In the genomic region with DNA sequence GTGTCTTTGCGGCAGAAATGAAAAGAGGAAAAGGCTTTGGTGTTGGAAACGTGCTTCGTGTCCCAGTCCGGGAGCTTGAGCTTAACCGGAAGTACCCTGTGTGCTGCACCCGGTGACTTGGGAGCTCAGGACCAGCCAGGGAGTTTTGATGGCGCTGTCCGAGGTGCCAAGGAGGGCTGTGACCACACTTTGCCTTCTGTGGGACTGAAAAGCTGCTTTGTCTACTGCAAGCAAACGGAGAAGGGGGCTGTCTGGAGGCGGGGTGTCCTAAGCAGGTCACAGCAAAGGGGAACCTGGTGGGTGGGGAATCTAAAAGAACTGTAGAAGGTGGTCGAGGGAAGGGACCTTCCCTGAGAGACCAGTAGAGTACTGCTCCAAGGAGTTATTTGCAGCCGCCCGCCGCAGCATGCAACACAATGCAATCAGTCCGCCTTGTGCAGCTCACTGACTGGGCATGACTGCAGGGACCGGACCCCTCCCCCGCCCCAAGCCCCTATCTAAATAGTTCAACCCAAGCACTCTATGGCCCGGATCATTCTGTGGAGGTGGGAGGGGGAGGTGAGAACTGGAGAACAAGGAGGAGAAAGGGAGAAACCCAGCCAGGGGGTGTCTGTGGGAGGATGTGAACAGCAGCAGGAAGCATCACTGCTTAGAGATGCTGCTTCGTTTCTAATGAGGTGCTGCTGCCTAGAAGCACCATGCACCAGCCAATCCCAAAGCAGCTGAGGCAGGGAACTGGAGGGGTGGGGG, we compare ENCODE assay signal across 9 mouse cellular contexts.
DNase-seq lines count a peak whose midpoint lies in the region; ATAC-seq lines count a peak whose summit lies in the region.
"Had no signal": no experiment of that assay in that cellular context is flagged by ENCODE, and none has a peak within 500 bp of the region (broad histone marks: within the 10 kb centered on the region; RNA-seq: fewer than 3 reads in every experiment).

No protein-coding gene starts in this region.

- H3K27me3 ChIP-seq in forebrain, embryonic 11.5 days (ENCODE audit: control insufficient read depth, insufficient read depth, low read length) = peaks cover 41% of the 10 kb centered on the region
- peaks cover 39% of the 10 kb centered on the region for H3K27me3 ChIP-seq in limb, embryonic 11.5 days (ENCODE audit: control insufficient read depth, insufficient read depth, low read length)

- peak; percentile 45 for ATAC-seq in forebrain, embryonic 11.5 days (replicated peaks; ENCODE audit: low FRiP score)
- no peak for ATAC-seq in limb, embryonic 11.5 days (ENCODE audit: insufficient number of reproducible peaks, low FRiP score, low TSS enrichment, low read depth)
- no peak for ATAC-seq in cerebellum, adult (ENCODE audit: insufficient number of reproducible peaks, low FRiP score, low TSS enrichment)

- peak overlapping the region; percentile 42 for H3K9ac ChIP-seq in forebrain, embryonic 11.5 days (ENCODE audit: low read length)
- no peak overlapping the region for H3K9ac ChIP-seq in limb, embryonic 11.5 days (ENCODE audit: low read length)

- peak; percentile 21 for DNase-seq in kidney, postnatal 10 days
- no peak for DNase-seq in kidney, adult 9 months
- DNase-seq in forebrain, embryonic 11.5 days (ENCODE audit: low spot score) = peak; percentile 72
- DNase-seq in limb, embryonic 11.5 days (ENCODE audit: low spot score) = peak; percentile 77
- peak; percentile 56 to 75 for DNase-seq in right cerebral cortex, postnatal 10 days (ENCODE audit: low spot score in 2 of 2)
- DNase-seq in thymus, adult 18-20 months = no peak
- DNase-seq in ovary, postnatal 10 days (ENCODE audit: low spot score) = no peak

- H3K4me2 ChIP-seq in forebrain, embryonic 11.5 days (ENCODE audit: low read depth, low read length, severe bottlenecking) = peak overlapping the region; percentile 65
- peak overlapping the region; percentile 30 for H3K4me2 ChIP-seq in limb, embryonic 11.5 days (ENCODE audit: low read depth, severe bottlenecking)

- no peak overlapping the region for H3K27ac ChIP-seq in forebrain, embryonic 11.5 days (ENCODE audit: low read depth, low read length)
- H3K27ac ChIP-seq in limb, embryonic 11.5 days (replicated peaks; ENCODE audit: low read depth, low read length) = no peak overlapping the region
- H3K27ac ChIP-seq: macrophage had no signal

- WGBS in forebrain, embryonic 11.5 days = 2% methylated on average over 19 of the region's 19 CpGs
- WGBS in limb, embryonic 11.5 days = 3% methylated on average over 19 of the region's 19 CpGs

- no peaks in the 10 kb centered on the region for H3K9me3 ChIP-seq in forebrain, embryonic 11.5 days (ENCODE audit: control insufficient read depth, low read length)
- H3K9me3 ChIP-seq in limb, embryonic 11.5 days (ENCODE audit: control insufficient read depth, low read length) = no peaks in the 10 kb centered on the region

- H3K4me3 ChIP-seq in forebrain, embryonic 11.5 days (ENCODE audit: low read depth, low read length) = peak overlapping the region; percentile 28
- no peak overlapping the region; the same call in 1 of the 2 replicates for H3K4me3 ChIP-seq in limb, embryonic 11.5 days (ENCODE audit: low read depth, low read length)

- H3K36me3 ChIP-seq in forebrain, embryonic 11.5 days (ENCODE audit: control insufficient read depth, insufficient read depth, low read length) = no peaks in the 10 kb centered on the region
- no peaks in the 10 kb centered on the region for H3K36me3 ChIP-seq in limb, embryonic 11.5 days (ENCODE audit: control insufficient read depth, insufficient read depth, low read length)

- H3K4me1 ChIP-seq in forebrain, embryonic 11.5 days (replicated peaks; ENCODE audit: control insufficient read depth, insufficient read depth, low read length) = peaks cover 9% of the 10 kb centered on the region; the same call in 1 of the 2 replicates
- no peaks in the 10 kb centered on the region; the same call in 1 of the 2 replicates for H3K4me1 ChIP-seq in limb, embryonic 11.5 days (ENCODE audit: control insufficient read depth, insufficient read depth, low read length)

Comparison
In these comparisons a context has a peak if more than half of its experiments do, and no peak if none do; other contexts are left out.
1. DNase-seq: peak in kidney, postnatal 10 days (single experiment), forebrain, embryonic 11.5 days (single experiment), limb, embryonic 11.5 days (single experiment) and right cerebral cortex, postnatal 10 days (2 of 2); none in kidney, adult 9 months (single experiment), thymus, adult 18-20 months (0 of 2) and ovary, postnatal 10 days (single experiment).